Mouse (Mus musculus) kidney, embryonic 15.5 days (tissue): ENCODE results near the gene Armc9. TPM values are rescaled to one million over a fixed set of nuclear protein-coding genes. Genes with fewer than 3 reads are reported as not detected.

Experiments
- ATAC-seq: fragments of 200-750 bp; cut with Nextera tagmentation; replicated peaks from 2 replicates; pipeline ENCODE4 v1.8.0; 2017; ENCODE audit warnings: moderate TSS enrichment; ENCODE audit not compliant: low FRiP score
- H3K27ac ChIP-seq: fragments of 300-500 bp; sonication (generic); 2 replicates; pipeline ENCODE4 v1.5.1; 2015; ENCODE audit warnings: mild to moderate bottlenecking, inconsistent platforms
- H3K27me3 ChIP-seq: fragments of 300-500 bp; sonication (generic); 2 replicates; pipeline ENCODE4 v1.6.1; 2015; ENCODE audit warnings: inconsistent platforms
- H3K36me3 ChIP-seq: fragments of 300-500 bp; sonication (generic); 2 replicates; pipeline ENCODE4 v1.6.1; 2015; ENCODE audit warnings: inconsistent platforms
- H3K4me1 ChIP-seq: fragments of 300-500 bp; sonication (generic); 2 replicates; pipeline ENCODE4 v1.6.1; 2015; ENCODE audit warnings: inconsistent platforms
- H3K4me2 ChIP-seq: fragments of 300-500 bp; sonication (generic); 2 replicates; pipeline ENCODE4 v1.6.1; 2015; ENCODE audit warnings: moderate library complexity, mild to moderate bottlenecking, inconsistent platforms
- H3K4me3 ChIP-seq: fragments of 300-500 bp; sonication (generic); replicated peaks from 2 replicates; pipeline ENCODE4 v1.5.1; 2015; ENCODE audit warnings: mild to moderate bottlenecking, inconsistent platforms
- H3K9ac ChIP-seq: fragments of 300-500 bp; sonication (generic); 2 replicates; pipeline ENCODE4 v1.6.1; 2015; ENCODE audit warnings: mild to moderate bottlenecking, inconsistent platforms
- H3K9me3 ChIP-seq: fragments of 300-500 bp; sonication (generic); replicated peaks from 2 replicates; pipeline ENCODE4 v1.6.1; 2016; ENCODE audit warnings: inconsistent platforms
- WGBS: fragments of 180-500 bp; shearing (Covaris S2); methylation state at CpG from one replicate; pipeline ENCODE4 v1.1.7; 2015; ENCODE audit warnings: mixed read lengths; 5-methylcytosine and 5-hydroxymethylcytosine counted together
- polyA plus RNA-seq: library from polyadenylated mRNA; unstranded; fragments of >200 nt; fragmentation: Nextera tagmentation; extraction: Ambion mirVana; gene quantifications from 2 replicates; pipeline ENCODE4 v1.2.1, GENCODE M21; 2015

The Armc9 gene
- polyA plus RNA-seq, 1 experiment from 2014 or later = 29.9 TPM

DNA sequence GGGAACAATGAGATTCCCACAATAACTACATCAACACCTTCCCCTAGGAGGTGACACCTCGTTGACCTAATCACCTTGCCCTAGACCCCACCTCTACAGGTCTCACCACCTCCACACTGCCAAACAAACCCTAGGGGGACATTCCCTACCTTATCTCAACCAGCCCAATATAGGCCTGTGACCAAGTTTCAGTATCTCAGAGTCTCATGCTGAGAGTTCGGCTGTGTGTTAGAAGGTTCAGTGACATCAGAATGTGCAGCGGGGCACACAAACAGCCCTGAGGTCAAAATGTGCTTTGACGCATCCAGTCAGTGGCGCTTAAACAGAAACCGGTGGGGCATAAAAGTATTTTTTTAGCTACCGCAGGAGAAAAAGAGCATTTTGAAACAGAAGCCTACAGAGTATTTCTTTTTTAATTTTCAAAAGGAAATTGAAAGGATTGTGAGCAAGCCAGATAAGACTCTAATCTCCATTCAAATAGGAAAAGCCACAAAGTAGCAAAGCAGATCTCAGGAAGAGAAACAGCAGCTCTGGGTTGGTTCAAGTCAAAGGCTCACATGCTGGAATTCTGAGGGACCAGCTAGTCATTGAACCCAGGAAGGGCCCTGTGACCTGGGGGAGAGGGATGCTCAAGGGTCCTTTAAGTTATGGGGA, 103.7 kb downstream of the Armc9 start:
- H3K4me3 ChIP-seq = no peak overlapping the region
- no peaks in the 10 kb centered on the region for H3K27me3 ChIP-seq
- H3K4me2 ChIP-seq = no peak overlapping the region
- H3K9ac ChIP-seq = no peak overlapping the region
- 0 out of 2 replicates have a peak, but pooled peaks cover 2% of the 10 kb centered on the region for H3K4me1 ChIP-seq
- H3K36me3 ChIP-seq = no peaks in the 10 kb centered on the region
- no peaks in the 10 kb centered on the region for H3K9me3 ChIP-seq
- WGBS = 55% methylated on average over 7 of the region's 7 CpGs
- no peak for ATAC-seq
- H3K27ac ChIP-seq = 0 out of 2 replicates have a peak overlapping the region, but pooled peaks have one; percentile 18

DNA sequence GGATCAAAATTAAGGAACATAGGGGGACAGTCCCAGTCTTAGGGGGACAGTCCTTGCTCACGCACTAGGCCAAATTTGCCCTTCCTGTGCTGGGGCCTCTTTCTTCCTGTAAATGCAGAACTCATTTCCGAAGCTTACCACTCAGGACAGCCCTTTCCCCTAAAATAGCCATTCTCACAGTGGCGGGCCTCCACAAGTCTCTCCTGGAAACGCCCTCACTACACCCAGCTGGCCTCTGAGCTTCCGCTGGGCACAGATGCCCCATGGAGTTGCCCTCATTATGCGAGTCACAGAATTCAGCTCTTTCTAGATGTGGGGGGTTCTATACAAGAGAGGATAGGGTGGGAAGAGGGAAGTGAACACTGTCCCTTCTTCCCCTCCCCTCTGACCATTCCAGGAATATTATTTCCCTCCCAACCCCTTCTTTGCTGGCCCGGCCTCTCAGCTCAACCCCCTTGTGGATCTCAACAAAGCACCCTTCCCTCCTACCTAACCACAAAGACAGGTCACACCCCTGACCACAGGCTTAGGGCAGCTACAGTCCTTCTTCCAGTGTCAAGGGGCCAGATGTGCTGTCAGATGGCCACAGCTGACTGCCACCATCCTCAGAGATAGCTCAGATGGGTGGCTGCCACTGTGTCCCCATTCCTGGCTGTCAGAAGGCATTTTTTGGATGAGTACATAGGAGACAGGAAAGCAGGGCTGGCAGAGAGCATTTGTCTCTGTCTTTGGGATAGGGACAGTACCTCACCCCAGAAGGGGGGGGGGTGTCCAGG, 109.2 kb downstream of the Armc9 start:
- ATAC-seq = no peak
- H3K4me3 ChIP-seq = no peak overlapping the region
- H3K36me3 ChIP-seq = no peaks in the 10 kb centered on the region
- no peaks in the 10 kb centered on the region for H3K9me3 ChIP-seq
- H3K4me2 ChIP-seq = no peak overlapping the region
- 64% methylated on average over 7 of the region's 7 CpGs for WGBS
- H3K27ac ChIP-seq = 0 out of 2 replicates have a peak overlapping the region, but pooled peaks have one; percentile 6
- no peak overlapping the region for H3K9ac ChIP-seq
- no peaks in the 10 kb centered on the region for H3K27me3 ChIP-seq
- H3K4me1 ChIP-seq = no peaks in the 10 kb centered on the region

DNA sequence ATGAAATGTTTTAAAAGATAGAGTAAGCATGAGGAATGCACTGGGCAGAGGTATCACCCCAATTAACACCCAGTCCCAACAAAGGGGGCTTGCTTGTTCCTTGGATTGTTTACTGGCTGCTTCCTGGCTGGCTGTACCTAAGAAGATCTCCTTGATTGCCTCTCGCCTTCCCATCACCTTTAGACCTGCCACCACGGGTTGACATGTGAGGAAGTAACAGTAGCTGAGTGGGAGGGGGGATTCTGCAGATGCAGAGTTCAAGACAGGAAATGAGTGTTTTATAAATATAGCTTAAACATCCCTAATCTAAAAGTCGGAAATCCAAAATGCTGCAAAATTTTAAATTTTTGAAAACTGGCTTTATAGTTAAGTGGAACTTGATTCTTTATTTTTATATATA, 110.5 kb downstream of the Armc9 start:
- no peak for ATAC-seq
- Histone ChIP-seq H3K4me2 (no peak overlapping the region), H3K36me3 (no peaks in the 10 kb centered on the region), H3K9ac (no peak overlapping the region), H3K27ac (no peak overlapping the region), H3K9me3 (no peaks in the 10 kb centered on the region), H3K4me3 (no peak overlapping the region), H3K27me3 (no peaks in the 10 kb centered on the region), H3K4me1 (0 out of 2 replicates have a peak, but pooled peaks cover 4% of the 10 kb centered on the region)
- WGBS = 37% methylated on average over 3 of the region's 3 CpGs

DNA sequence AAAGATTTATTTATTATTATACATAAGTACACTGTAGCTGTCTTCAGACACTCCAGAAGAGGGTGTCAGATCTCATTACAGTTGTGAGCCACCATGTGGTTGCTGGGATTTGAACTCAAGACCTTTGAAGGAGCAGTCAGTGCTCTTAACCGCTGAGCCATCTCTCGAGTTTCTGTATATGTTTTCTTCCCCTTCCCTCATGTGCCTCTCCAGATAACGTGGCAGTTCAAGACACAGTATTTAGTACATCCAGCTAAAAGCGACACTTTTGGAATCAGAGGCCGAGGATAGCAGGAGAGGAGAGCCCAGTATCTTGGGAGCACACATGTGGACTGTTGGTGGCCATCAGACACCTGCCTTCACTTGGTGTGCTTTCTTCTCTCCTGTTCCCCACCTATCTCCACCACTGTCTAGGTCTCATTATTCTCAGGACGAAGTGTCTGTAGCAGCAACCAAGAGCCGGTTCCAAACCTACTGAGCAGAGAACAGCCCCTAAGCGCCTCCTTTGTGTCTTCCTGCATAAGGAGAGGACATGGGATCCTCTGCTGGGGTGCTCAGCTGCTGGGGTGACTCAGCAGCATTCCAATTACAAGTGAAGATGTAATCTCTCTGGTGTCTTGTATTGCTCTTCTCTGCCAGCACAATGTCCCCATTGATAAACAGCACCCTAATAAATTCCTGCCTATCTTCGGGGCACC, 114.1 kb downstream of the Armc9 start:
- no peaks in the 10 kb centered on the region for H3K27me3 ChIP-seq
- H3K27ac ChIP-seq = no peak overlapping the region
- no peaks in the 10 kb centered on the region for H3K9me3 ChIP-seq
- no peaks in the 10 kb centered on the region for H3K36me3 ChIP-seq
- WGBS = 86% methylated on average over 9 of the region's 9 CpGs
- H3K4me3 ChIP-seq = no peak overlapping the region
- no peak overlapping the region for H3K9ac ChIP-seq
- H3K4me1 ChIP-seq = 0 out of 2 replicates have a peak, but pooled peaks cover 4% of the 10 kb centered on the region
- H3K4me2 ChIP-seq = no peak overlapping the region
- no peak for ATAC-seq

DNA sequence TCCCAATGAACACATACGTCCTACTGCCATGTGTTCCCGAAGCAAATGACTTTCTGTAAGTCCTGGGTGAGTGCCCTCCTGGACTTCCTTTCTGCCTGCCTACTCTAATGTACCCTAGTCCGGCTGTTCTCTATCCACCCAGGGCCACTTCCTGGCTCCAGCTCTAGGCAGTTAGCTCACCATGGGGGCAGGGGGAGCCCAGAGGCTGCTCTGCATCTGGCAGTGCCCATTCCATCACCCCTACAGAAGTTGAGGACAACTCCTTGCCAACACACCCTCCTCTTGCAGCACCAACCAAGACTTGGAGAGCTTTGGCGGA, 114.6 kb downstream of the Armc9 start:
- Histone ChIP-seq H3K4me3 (no peak overlapping the region), H3K36me3 (no peaks in the 10 kb centered on the region), H3K4me1 (0 out of 2 replicates have a peak, but pooled peaks cover 4% of the 10 kb centered on the region), H3K9me3 (no peaks in the 10 kb centered on the region), H3K27ac (no peak overlapping the region), H3K9ac (no peak overlapping the region), H3K4me2 (no peak overlapping the region), H3K27me3 (no peaks in the 10 kb centered on the region)
- 0 out of 2 replicates have a peak, but pooled peaks have one; percentile 36 for ATAC-seq
- WGBS = 66% methylated on average over 4 of the region's 4 CpGs

DNA sequence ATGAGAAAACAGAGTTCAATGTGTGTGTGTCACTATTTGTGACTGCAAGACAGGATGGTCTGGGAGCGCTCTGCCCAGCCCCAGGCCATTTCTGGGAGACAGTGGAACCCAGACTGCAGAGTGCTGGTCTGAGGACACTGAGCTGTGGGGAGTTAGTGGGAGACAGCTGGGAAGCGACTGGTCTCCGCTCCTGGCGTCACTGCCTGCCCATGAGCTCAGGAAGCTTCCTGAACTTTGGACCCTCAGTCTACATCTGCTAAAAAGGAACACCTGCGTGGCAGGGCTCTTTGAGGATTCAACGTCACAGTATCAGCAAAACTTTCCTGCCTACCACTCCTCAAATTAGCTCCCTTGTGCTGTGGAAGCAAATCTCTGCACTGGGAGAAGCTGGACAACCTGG, 117.1 kb downstream of the Armc9 start:
- Histone ChIP-seq H3K9me3 (no peaks in the 10 kb centered on the region), H3K36me3 (no peaks in the 10 kb centered on the region), H3K4me2 (no peak overlapping the region), H3K4me3 (no peak overlapping the region), H3K4me1 (0 out of 2 replicates have a peak, but pooled peaks cover 8% of the 10 kb centered on the region), H3K9ac (no peak overlapping the region), H3K27ac (no peak overlapping the region), H3K27me3 (no peaks in the 10 kb centered on the region)
- WGBS = 73% methylated on average over 6 of the region's 6 CpGs
- ATAC-seq = no peak

DNA sequence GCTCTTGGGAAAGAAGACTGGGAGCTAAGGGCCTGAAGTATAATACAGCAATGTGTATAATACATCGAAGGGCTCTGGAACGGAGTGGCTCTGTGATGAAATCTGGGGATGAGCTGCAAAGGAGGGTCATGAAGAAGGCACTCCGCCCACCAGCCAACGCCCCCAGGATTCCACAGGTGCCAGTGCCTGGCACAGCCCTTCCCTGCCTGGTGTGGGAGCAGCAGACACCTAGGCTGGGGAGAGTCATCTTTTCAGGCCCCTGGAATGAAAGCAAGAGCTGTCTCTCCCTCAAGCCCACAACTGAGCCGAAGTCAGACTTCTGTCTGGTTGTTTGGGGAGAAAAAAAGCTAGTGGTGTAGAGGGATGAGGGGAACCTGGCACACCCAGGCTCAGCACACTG, 122.5 kb downstream of the Armc9 start:
- Histone ChIP-seq H3K4me2 (no peak overlapping the region), H3K36me3 (no peaks in the 10 kb centered on the region), H3K27me3 (no peaks in the 10 kb centered on the region), H3K27ac (no peak overlapping the region), H3K4me3 (no peak overlapping the region), H3K9me3 (no peaks in the 10 kb centered on the region), H3K9ac (no peak overlapping the region), H3K4me1 (0 out of 2 replicates have a peak, but pooled peaks cover 7% of the 10 kb centered on the region)
- WGBS = 83% methylated on average over 5 of the region's 5 CpGs
- ATAC-seq = no peak

DNA sequence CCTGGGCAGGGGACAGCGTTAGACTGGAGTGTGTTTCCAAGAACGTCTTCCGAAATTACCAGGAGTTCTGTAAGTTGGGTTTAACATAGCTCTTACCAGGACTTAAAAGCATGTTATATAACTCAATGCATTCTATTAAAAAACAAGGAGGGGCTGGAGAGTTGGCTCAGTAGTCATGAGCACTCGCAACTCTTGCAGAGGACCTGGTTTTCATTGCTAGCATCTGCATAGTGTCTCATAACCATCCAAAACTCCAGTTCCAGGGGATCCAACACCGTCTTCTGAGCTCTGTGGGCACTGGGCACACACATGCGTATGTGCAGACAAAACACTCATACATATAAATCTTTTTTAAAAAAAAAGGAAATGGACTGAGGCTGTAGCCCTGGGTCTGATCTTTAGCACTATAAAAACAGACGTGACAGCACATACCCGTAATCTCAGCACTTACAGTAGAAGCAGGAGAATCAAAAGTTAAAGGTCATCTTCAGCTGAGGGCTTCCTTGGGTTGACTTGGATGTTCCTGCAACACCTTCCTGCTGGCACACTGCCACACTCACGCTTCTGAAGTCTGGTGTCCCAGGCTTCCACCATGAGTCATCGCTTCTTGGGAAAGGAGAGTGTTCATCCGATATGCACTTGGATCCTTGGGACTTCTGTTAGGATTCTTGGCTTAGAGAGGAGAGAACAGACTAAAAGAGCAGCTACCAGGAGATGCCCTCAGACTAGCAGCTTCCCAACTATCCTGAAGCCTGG, 127.4 kb downstream of the Armc9 start:
- Histone ChIP-seq H3K4me3 (no peak overlapping the region), H3K4me1 (0 out of 2 replicates have a peak, but pooled peaks cover 3% of the 10 kb centered on the region), H3K9ac (no peak overlapping the region), H3K27me3 (no peaks in the 10 kb centered on the region), H3K36me3 (no peaks in the 10 kb centered on the region), H3K4me2 (no peak overlapping the region), H3K9me3 (no peaks in the 10 kb centered on the region), H3K27ac (no peak overlapping the region)
- 72% methylated on average over 11 of the region's 11 CpGs for WGBS
- ATAC-seq = no peak

DNA sequence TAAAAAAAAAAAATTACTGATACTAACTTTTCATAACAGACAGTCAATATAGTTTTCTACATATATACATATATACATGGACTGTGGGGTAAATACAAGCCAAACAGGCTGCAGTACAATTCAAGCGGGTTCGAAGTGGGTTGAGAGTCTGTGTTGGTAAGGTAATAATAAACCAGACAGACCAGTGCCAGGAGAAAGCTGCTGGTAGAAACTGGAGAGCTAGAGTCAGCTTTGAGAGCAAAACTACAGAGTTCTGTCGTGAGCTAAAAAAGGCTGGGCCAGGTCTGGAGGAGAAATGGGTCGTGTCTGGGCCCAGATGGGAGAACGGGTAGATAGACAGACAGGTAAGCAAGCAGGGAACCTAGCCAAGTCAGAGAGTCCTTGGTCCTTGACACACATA, 129.5 kb downstream of the Armc9 start:
- Histone ChIP-seq H3K27me3 (no peaks in the 10 kb centered on the region), H3K4me2 (no peak overlapping the region), H3K9ac (no peak overlapping the region), H3K4me3 (no peak overlapping the region), H3K4me1 (no peaks in the 10 kb centered on the region), H3K9me3 (no peaks in the 10 kb centered on the region), H3K27ac (no peak overlapping the region), H3K36me3 (no peaks in the 10 kb centered on the region)
- 82% methylated on average over 5 of the region's 5 CpGs for WGBS
- no peak for ATAC-seq

DNA sequence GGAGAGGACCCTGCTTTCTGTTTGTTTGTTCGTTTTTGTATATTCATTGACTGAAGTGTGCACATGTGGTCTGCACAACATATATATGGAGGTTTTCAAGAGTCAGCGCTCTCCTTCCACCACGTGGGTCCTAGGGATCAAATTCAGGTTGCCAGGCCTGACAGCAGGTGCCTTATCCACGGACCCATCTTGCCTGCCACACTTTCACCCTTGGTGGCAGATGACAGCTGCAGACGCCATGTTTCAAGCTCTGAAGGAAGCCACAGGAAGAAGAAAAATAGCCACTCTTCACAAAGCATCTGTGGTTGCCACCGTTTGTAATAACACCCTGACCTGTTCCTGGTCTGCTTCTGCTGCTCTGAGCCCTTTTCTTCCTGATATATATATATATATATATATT, 130.7 kb downstream of the Armc9 start:
- H3K4me1 ChIP-seq = no peaks in the 10 kb centered on the region
- H3K27ac ChIP-seq = no peak overlapping the region
- no peak overlapping the region for H3K9ac ChIP-seq
- WGBS = 81% methylated on average over 6 of the region's 6 CpGs
- no peaks in the 10 kb centered on the region for H3K27me3 ChIP-seq
- H3K4me3 ChIP-seq = no peak overlapping the region
- no peaks in the 10 kb centered on the region for H3K9me3 ChIP-seq
- no peaks in the 10 kb centered on the region for H3K36me3 ChIP-seq
- no peak for ATAC-seq
- no peak overlapping the region for H3K4me2 ChIP-seq

DNA sequence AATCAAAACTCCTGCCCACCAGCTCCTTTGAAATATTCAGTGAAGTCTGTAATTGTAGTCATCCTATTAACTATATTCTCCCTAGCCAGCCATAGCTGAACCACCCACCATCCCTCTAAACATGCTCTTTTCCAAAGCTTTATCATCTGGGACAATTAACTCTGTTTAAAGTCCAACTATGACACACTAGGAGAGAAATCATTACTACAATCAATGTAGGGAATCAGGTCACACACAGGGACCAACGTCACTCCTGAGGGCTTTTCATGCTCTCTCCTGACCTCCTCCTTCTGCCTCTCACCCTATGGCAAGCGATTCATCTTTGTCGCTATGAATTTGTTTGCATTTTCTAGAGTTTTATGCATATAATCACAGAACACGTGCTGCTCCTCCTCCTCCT, 132.9 kb downstream of the Armc9 start:
- Histone ChIP-seq H3K27me3 (no peaks in the 10 kb centered on the region), H3K4me2 (no peak overlapping the region), H3K36me3 (no peaks in the 10 kb centered on the region), H3K27ac (no peak overlapping the region), H3K4me1 (no peaks in the 10 kb centered on the region), H3K4me3 (no peak overlapping the region), H3K9me3 (no peaks in the 10 kb centered on the region), H3K9ac (no peak overlapping the region)
- 85% methylated on average over 4 of the region's 4 CpGs for WGBS
- ATAC-seq = no peak
